Mouse (Mus musculus): ENCODE data around the gene Nptxr. TPM values are rescaled to one million over a fixed set of nuclear protein-coding genes. Genes with fewer than 3 reads are reported as not detected.

Nptxr gene
- total and polyA plus RNA-seq, 3 experiments, result 0.09 to 2.1 (median 0.14) TPM

DNA sequence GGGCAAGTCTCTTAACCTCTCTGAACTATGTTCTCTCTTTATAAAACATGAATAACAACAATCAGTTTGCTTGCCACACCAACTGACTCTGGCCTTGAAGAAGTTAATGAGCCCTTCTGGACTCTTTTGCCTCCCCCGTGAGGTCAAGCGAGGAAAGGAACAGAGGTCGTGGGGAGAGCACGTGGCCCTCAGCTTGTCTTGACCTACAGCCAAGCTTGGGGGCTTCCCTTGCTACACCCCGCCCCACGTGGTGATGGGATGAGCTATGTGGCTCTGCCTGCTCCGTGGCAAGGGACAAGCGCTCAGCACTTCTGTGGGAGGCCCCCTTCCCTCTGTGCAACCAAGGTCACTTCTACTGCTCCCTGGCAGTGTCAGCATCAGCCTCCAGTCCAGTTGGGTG is 59.8 kb downstream of the Nptxr start:
- Histone ChIP-seq H3K36me3 (replicated peaks in 1 of 2; ENCODE audit: control insufficient read depth in 1 of 2, insufficient read depth in 1 of 2, low read length in 1 of 2) (peaks cover 3 to 43% of the 10 kb centered on the region in 2 experiments), H3K9me3 (replicated peaks; ENCODE audit: low read length) (no peaks in the 10 kb centered on the region), H3K4me2 (ENCODE audit: insufficient read depth, low read depth, poor library complexity, severe bottlenecking) (no peak overlapping the region), H3K27ac (ENCODE audit: insufficient read depth, low read depth) (no peak overlapping the region), H3K27me3 (replicated peaks) (no peaks in the 10 kb centered on the region), H3K4me1 (ENCODE audit: control insufficient read depth in 1 of 2, insufficient read depth in 2 of 2) (peaks cover 17 to 56% of the 10 kb centered on the region in 2 experiments), H3K9ac (ENCODE audit: insufficient read depth, low read depth) (no peak overlapping the region), H3K4me3 (replicated peaks in 1 of 3; ENCODE audit: low read depth in 2 of 3, low read length in 2 of 3, poor library complexity in 1 of 3) (no peak overlapping the region), H3K79me2 (replicated peaks; ENCODE audit: control insufficient read depth, extremely low read depth, insufficient read depth, poor library complexity, severe bottlenecking) (no peaks in the 10 kb centered on the region)
- DNase-seq (ENCODE audit: extremely low read depth), result no peak
- dilution Hi-C loops (cut with MboI; ENCODE audit: extremely low pct_ligation_motif_present, extremely low pct_unique_long_range_greater_than_20kb, low sequenced_read_pairs) (no loop called here), in situ Hi-C loops (cut with MboI; ENCODE audit: low pct_ligation_motif_present, low pct_unique_long_range_greater_than_20kb, low sequenced_read_pairs) (loop anchor here (10.0 kb wide), 1 partner anchor 350 kb away; the partner anchor contains the start of genes Rpl3 and Syngr1)
- TF ChIP-seq TBP (conservative IDR thresholded peaks at IDR 0.05; ENCODE audit: low read depth, low read length) (no peak), NELFE (IDR thresholded peaks at IDR 0.05; ENCODE audit: low read depth, low read length) (no peak), MXI1 (IDR thresholded peaks at IDR 0.05; ENCODE audit: low read depth, low read length) (no peak), CTCF (conservative IDR thresholded peaks at IDR 0.05 in 1 of 2, IDR thresholded peaks at IDR 0.05 in 1 of 2; ENCODE audit: low read depth in 2 of 2, low read length in 2 of 2) (no peak), ZKSCAN1 (IDR thresholded peaks at IDR 0.05; ENCODE audit: borderline replicate concordance, low read depth, low read length) (no peak), UBTF (IDR thresholded peaks at IDR 0.05; ENCODE audit: low read depth, low read length) (no peak), MAX (IDR thresholded peaks at IDR 0.05; ENCODE audit: low read length) (no peak), GABPA (IDR thresholded peaks at IDR 0.05; ENCODE audit: insufficient replicate concordance, low read depth, low read length) (no peak), CHD2 (IDR thresholded peaks at IDR 0.05; ENCODE audit: low read length) (no peak), EP300 (IDR thresholded peaks at IDR 0.05; ENCODE audit: low read length) (no peak)

DNA sequence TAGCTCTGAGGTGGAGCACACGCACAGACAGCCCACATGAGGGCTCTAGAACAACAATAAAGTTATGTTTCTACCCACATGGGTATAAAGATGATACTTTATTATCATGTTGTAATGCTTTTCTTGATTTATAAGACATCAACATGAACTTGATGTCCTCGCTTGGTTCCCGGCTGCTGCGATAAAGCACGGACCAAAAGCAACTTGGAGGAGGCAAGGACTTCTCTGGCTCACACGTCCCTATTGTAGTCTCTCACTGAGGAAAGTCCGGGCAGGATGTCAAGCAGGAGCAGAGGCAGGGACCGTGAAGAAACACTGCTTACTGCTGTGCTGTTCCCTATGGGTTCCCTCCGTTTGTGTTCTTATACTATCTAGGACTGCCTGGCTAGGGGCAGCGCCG is 60.6 kb downstream of the Nptxr start:
- no peaks in the 10 kb centered on the region for H3K27me3 ChIP-seq (replicated peaks)
- peaks cover 23 to 59% of the 10 kb centered on the region in 2 experiments for H3K4me1 ChIP-seq (ENCODE audit: control insufficient read depth in 1 of 2, insufficient read depth in 2 of 2)
- peaks cover 11 to 50% of the 10 kb centered on the region in 2 experiments for H3K36me3 ChIP-seq (replicated peaks in 1 of 2; ENCODE audit: control insufficient read depth in 1 of 2, insufficient read depth in 1 of 2, low read length in 1 of 2)
- H3K27ac ChIP-seq (ENCODE audit: insufficient read depth, low read depth), result no peak overlapping the region
- dilution Hi-C loops (cut with MboI; ENCODE audit: extremely low pct_ligation_motif_present, extremely low pct_unique_long_range_greater_than_20kb, low sequenced_read_pairs), result no loop called here
- H3K79me2 ChIP-seq (replicated peaks; ENCODE audit: control insufficient read depth, extremely low read depth, insufficient read depth, poor library complexity, severe bottlenecking), result no peaks in the 10 kb centered on the region
- DNase-seq (ENCODE audit: extremely low read depth), result no peak
- H3K4me2 ChIP-seq (ENCODE audit: insufficient read depth, low read depth, poor library complexity, severe bottlenecking), result no peak overlapping the region
- no peak overlapping the region for H3K4me3 ChIP-seq (replicated peaks in 1 of 3; ENCODE audit: low read depth in 2 of 3, low read length in 2 of 3, poor library complexity in 1 of 3)
- H3K9me3 ChIP-seq (replicated peaks; ENCODE audit: low read length), result no peaks in the 10 kb centered on the region
- TF ChIP-seq RCOR1 (conservative IDR thresholded peaks at IDR 0.05; ENCODE audit: low read depth, low read length) (no peak), NRF1 (IDR thresholded peaks at IDR 0.05; ENCODE audit: low read depth, low read length) (no peak), JUND (conservative IDR thresholded peaks at IDR 0.05; ENCODE audit: low read depth, low read length) (no peak), UBTF (IDR thresholded peaks at IDR 0.05; ENCODE audit: low read depth, low read length) (no peak), USF1 (IDR thresholded peaks at IDR 0.05; ENCODE audit: low read depth, low read length) (no peak), MAFK (IDR thresholded peaks at IDR 0.05; ENCODE audit: insufficient replicate concordance, low read length) (no peak)
- H3K9ac ChIP-seq (ENCODE audit: insufficient read depth, low read depth), result no peak overlapping the region
- in situ Hi-C loops (cut with MboI; ENCODE audit: low pct_ligation_motif_present, low pct_unique_long_range_greater_than_20kb, low sequenced_read_pairs), result loop anchor here (10.0 kb wide), 1 partner anchor 351 kb away; the partner anchor contains the start of genes Rpl3 and Syngr1

All from CH12.LX (cell line).